Mouse (Mus musculus) CH12.LX (cell line): ENCODE results near the gene Tm9sf2.

Source experiments
- BHLHE40 ChIP-seq: IDR thresholded peaks from 2 replicates; pipeline ENCODE4 v1.6.1; 2011; ENCODE audit warnings: mild to moderate bottlenecking, low read depth, low read length, improper control_type of control experiment
- CTCF ChIP-seq, 2 experiments: IDR thresholded peaks in 1 of 2; conservative IDR thresholded peaks in 1 of 2; 2 replicates each; pipeline ENCODE4 v1.5.1; 2011 to 2012; ENCODE audit warnings: low read depth in 2 of 2, low read length in 2 of 2, improper control_type of control experiment in 1 of 2, inconsistent platforms in 1 of 2, mild to moderate bottlenecking in 1 of 2, moderate library complexity in 1 of 2
- ELF1 ChIP-seq: IDR thresholded peaks from 2 replicates; pipeline ENCODE4 v1.6.1; 2014; ENCODE audit warnings: low read depth, mild to moderate bottlenecking, inconsistent platforms, low read length, improper control_type of control experiment
- EP300 ChIP-seq: IDR thresholded peaks from 2 replicates; pipeline ENCODE4 v1.6.1; 2011; ENCODE audit warnings: low read length, improper control_type of control experiment
- ETS1 ChIP-seq: conservative IDR thresholded peaks from 2 replicates; pipeline ENCODE4 v1.6.1; 2012; ENCODE audit warnings: low read depth, mild to moderate bottlenecking, inconsistent platforms, low read length, improper control_type of control experiment, moderate library complexity
- MAZ ChIP-seq: IDR thresholded peaks from 2 replicates; pipeline ENCODE4 v1.6.1; 2012; ENCODE audit warnings: low read depth, mild to moderate bottlenecking, inconsistent platforms, low read length, improper control_type of control experiment, moderate library complexity
- MXI1 ChIP-seq: IDR thresholded peaks from 2 replicates; pipeline ENCODE4 v1.6.1; 2011; ENCODE audit warnings: mild to moderate bottlenecking, low read depth, low read length, improper control_type of control experiment
- NRF1 ChIP-seq: IDR thresholded peaks from 2 replicates; pipeline ENCODE4 v1.6.1; 2014; ENCODE audit warnings: low read depth, mild to moderate bottlenecking, inconsistent platforms, low read length, improper control_type of control experiment, moderate library complexity
- POLR2A ChIP-seq: IDR thresholded peaks from 2 replicates; pipeline ENCODE4 v1.6.1; 2011; ENCODE audit warnings: low read depth, mild to moderate bottlenecking, improper control_type of control experiment, low read length
- TBP ChIP-seq: conservative IDR thresholded peaks from 2 replicates; pipeline ENCODE4 v1.6.1; 2011; ENCODE audit warnings: low read depth, low read length, improper control_type of control experiment
- ZC3H11A ChIP-seq: IDR thresholded peaks from 2 replicates; pipeline ENCODE4 v1.6.1; 2012; ENCODE audit warnings: low read depth, mild to moderate bottlenecking, inconsistent platforms, low read length, improper control_type of control experiment
- ZNF384 ChIP-seq: IDR thresholded peaks from 2 replicates; pipeline ENCODE4 v1.6.1; 2012; ENCODE audit warnings: low read depth, low read length, improper control_type of control experiment, inconsistent platforms

DNA sequence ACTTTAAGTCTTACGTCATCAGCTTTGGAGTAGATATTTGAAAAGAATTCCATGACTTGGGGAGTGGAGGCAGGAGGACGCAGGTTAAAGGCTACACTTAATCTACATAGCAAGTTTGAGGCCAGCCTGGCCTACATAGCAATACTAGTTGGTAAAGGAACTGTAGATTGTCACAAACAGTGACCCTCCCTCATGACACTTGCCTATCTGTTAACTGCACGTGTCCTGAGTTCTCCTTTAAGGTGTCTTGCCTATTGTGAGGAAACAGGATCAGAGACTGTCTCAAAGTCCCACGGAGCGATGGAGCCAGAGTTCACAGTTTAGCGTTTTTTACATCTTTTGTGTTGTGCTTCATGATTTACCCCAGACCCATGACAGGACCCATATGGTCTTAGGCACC is 75.4 kb downstream of the Tm9sf2 start:
- TF ChIP-seq CTCF (conservative IDR thresholded peaks at IDR 0.05 in 1 of 2, IDR thresholded peaks at IDR 0.05 in 1 of 2; ENCODE audit: low read depth in 2 of 2, low read length in 2 of 2) (no peak), POLR2A (no peak), MXI1 (no peak), ZC3H11A (no peak), BHLHE40 (no peak), MAZ (no peak), TBP (no peak), EP300 (no peak), ETS1 (no peak), ZNF384 (no peak), NRF1 (no peak), ELF1 (no peak)
